Mouse (Mus musculus) brain, embryonic 14.5 days (tissue): ENCODE results near the gene Gm28043. TPM values are rescaled to one million over a fixed set of nuclear protein-coding genes. Genes with fewer than 3 reads are reported as not detected.
A peak's percentile ranks its signal among the peaks of the same experiment; 100 is the strongest.

ENCODE experiments used
- DNase-seq: peaks from one replicate; pipeline ENCODE4 v3.0.0-alpha.2; 2011; ENCODE audit warnings: low read depth
- CTCF ChIP-seq: fragments of 200-500 bp; IDR thresholded peaks from 2 replicates; pipeline ENCODE4 v1.5.1; 2012; ENCODE audit warnings: inconsistent platforms, mild to moderate bottlenecking, moderate library complexity, borderline replicate concordance; ENCODE audit not compliant: insufficient read depth, insufficient read length; ENCODE audit errors: extremely low read depth
- POLR2A ChIP-seq: fragments of 200-500 bp; IDR thresholded peaks from 2 replicates; pipeline ENCODE4 v1.6.1; 2012; ENCODE audit warnings: mild to moderate bottlenecking, inconsistent platforms, borderline replicate concordance; ENCODE audit not compliant: poor library complexity, insufficient read depth, insufficient read length, severe bottlenecking; ENCODE audit errors: extremely low read depth
- polyA plus RNA-seq: library from polyadenylated mRNA; depleted of rRNA; stranded (reverse); fragments of >200 nt; gene quantifications from 2 replicates; pipeline ENCODE4 v1.2.3, GENCODE M21; 2012

The Gm28043 gene
- polyA plus RNA-seq, 1 experiment = 3.4 TPM

GRCm38 (mm10) chr17:29632312-29632711 lies 17.6 kb downstream of the Gm28043 start:
- no peak for DNase-seq
- no peak for TF ChIP-seq CTCF
- TF ChIP-seq POLR2A = no peak

- TF ChIP-seq CTCF (no peak), POLR2A (no peak)
- no peak for DNase-seq
Measured at GRCm38 (mm10) chr17:29635492-29635891, 20.8 kb downstream of the Gm28043 start.

- DNase-seq = peak; percentile 68
- TF ChIP-seq CTCF (peak; percentile 66), POLR2A (no peak)
Measured at GRCm38 (mm10) chr17:29636118-29636517, 21.4 kb downstream of the Gm28043 start.

- peak; percentile 61 for DNase-seq
- TF ChIP-seq CTCF (no peak), POLR2A (no peak)
Measured at GRCm38 (mm10) chr17:29637377-29637776, 22.7 kb downstream of the Gm28043 start.

- TF ChIP-seq CTCF (no peak), POLR2A (no peak)
- DNase-seq = no peak
Measured at GRCm38 (mm10) chr17:29637895-29638294, 23.2 kb downstream of the Gm28043 start.

GRCm38 (mm10) chr17:29640971-29641370 lies 26.3 kb downstream of the Gm28043 start:
- no peak for DNase-seq
- TF ChIP-seq POLR2A (no peak), CTCF (no peak)

GRCm38 (mm10) chr17:29642219-29642618 lies 27.5 kb downstream of the Gm28043 start:
- no peak for DNase-seq
- no peak for TF ChIP-seq POLR2A
- no peak for TF ChIP-seq CTCF

- no peak for DNase-seq
- TF ChIP-seq CTCF = no peak
Measured at GRCm38 (mm10) chr17:29658249-29658648, 43.6 kb downstream of the Gm28043 start.

- TF ChIP-seq CTCF = no peak
- peak; percentile 83 for TF ChIP-seq POLR2A
- DNase-seq = peak; percentile 96
Measured at GRCm38 (mm10) chr17:29660076-29660761, 45.5 kb downstream of the Gm28043 start, which contains the start of gene Cmtr1. Gene Cmtr1, plus strand, starts transcription at chr17:29660595.

GRCm38 (mm10) chr17:29660762-29661391 lies 46.2 kb downstream of the Gm28043 start:
- DNase-seq = peak; percentile 22
- TF ChIP-seq POLR2A (no peak), CTCF (no peak)

- DNase-seq = no peak
Measured at GRCm38 (mm10) chr17:29662145-29662544, 47.5 kb downstream of the Gm28043 start.

More at GRCm38 (mm10) chr17:29662145-29662544, 47.5 kb downstream of the Gm28043 start:
- TF ChIP-seq CTCF (no peak), POLR2A (no peak)
